Mouse (Mus musculus) kidney, embryonic 14.5 days (tissue): ENCODE data around the gene Rhbdl1. TPM values are rescaled to one million over a fixed set of nuclear protein-coding genes. Genes with fewer than 3 reads are reported as not detected.
A peak's percentile ranks its signal among the peaks of the same experiment; 100 is the strongest.

ENCODE experiments used
- ATAC-seq: fragments of 200-750 bp; cut with Nextera tagmentation; 2 replicates; pipeline ENCODE4 v1.8.0; 2017; ENCODE audit warnings: moderate number of reproducible peaks, mild to moderate bottlenecking, moderate TSS enrichment, moderate library complexity; ENCODE audit not compliant: low FRiP score, low TSS enrichment
- H3K27ac ChIP-seq: fragments of 300-500 bp; sonication (generic); 2 replicates; pipeline ENCODE4 v1.5.1; 2014; ENCODE audit warnings: low read depth, mild to moderate bottlenecking, low read length, moderate library complexity, mixed read lengths
- H3K27me3 ChIP-seq: fragments of 300-500 bp; sonication (generic); 2 replicates; pipeline ENCODE4 v1.6.1; 2014; ENCODE audit warnings: mild to moderate bottlenecking, low read length; ENCODE audit not compliant: control insufficient read depth, insufficient read depth
- H3K36me3 ChIP-seq: fragments of 300-500 bp; sonication (generic); 2 replicates; pipeline ENCODE4 v1.6.1; 2014; ENCODE audit warnings: low read length, mixed read lengths; ENCODE audit not compliant: control insufficient read depth, insufficient read depth
- H3K4me1 ChIP-seq: fragments of 300-500 bp; sonication (generic); 2 replicates; pipeline ENCODE4 v1.6.1; 2014; ENCODE audit warnings: low read length, mixed read lengths; ENCODE audit not compliant: control insufficient read depth, insufficient read depth
- H3K4me2 ChIP-seq: fragments of 300-500 bp; sonication (generic); replicated peaks from 2 replicates; pipeline ENCODE4 v1.6.1; 2014; ENCODE audit warnings: low read depth, mild to moderate bottlenecking, low read length
- H3K4me3 ChIP-seq: fragments of 300-500 bp; sonication (generic); 2 replicates; pipeline ENCODE4 v1.5.1; 2014; ENCODE audit warnings: mild to moderate bottlenecking, low read length
- H3K9ac ChIP-seq: fragments of 300-500 bp; sonication (generic); 2 replicates; pipeline ENCODE4 v1.6.1; 2014; ENCODE audit warnings: low read depth, mild to moderate bottlenecking, low read length, moderate library complexity
- H3K9me3 ChIP-seq: fragments of 300-500 bp; sonication (generic); 2 replicates; pipeline ENCODE4 v1.6.1; 2016; ENCODE audit warnings: low read length; ENCODE audit not compliant: control insufficient read depth
- WGBS: fragments of 180-500 bp; shearing (Covaris S2); extraction: QIAGEN DNeasy Blood & Tissue Kit; methylation state at CpG from one replicate; pipeline ENCODE4 v1.1.7; 2014; 5-methylcytosine and 5-hydroxymethylcytosine counted together
- polyA plus RNA-seq: library from polyadenylated mRNA; unstranded; fragments of >200 nt; fragmentation: Nextera tagmentation; extraction: Ambion mirVana; gene quantifications from 2 replicates; pipeline ENCODE4 v1.2.1, GENCODE M21; 2014

Gene Rhbdl1
- polyA plus RNA-seq, 1 experiment from 2014 or later: 2.0 TPM

DNA sequence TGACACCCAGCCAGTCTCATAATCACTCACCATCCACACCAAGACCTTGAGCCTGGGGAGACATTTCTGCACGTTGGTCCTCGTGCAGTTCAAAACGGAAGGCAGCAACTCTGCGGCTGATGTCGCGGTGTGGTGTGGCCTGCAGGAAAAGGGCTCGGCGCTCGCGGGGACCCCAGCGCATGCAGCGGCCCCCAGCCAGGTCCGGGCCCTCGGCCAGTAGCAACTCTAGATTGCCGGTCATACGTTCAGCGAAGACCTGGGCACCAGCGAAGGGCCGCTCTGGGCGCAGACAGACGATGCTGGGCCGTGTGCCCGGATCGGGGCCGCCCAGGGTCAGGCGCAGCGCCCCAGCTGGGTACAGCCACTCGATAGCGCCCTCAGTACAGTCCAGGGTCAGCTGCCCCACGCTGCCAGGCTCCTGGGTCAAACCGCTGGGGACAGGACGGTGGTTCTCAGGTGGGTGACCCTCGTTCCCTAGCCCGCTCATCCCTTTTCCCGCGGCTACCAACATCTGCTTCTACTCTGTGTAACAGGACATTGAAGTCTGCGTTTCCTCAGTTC, 40.8 kb downstream of the Rhbdl1 start:
- Histone ChIP-seq H3K4me1 (peaks cover 43% of the 10 kb centered on the region), H3K27me3 (no peaks in the 10 kb centered on the region), H3K4me3 (peak overlapping the region; percentile 85), H3K27ac (peak overlapping the region; percentile 47; the same call in 1 of the 2 replicates), H3K9ac (peak overlapping the region; percentile 78), H3K9me3 (no peaks in the 10 kb centered on the region), H3K4me2 (peak overlapping the region; percentile 99), H3K36me3 (peaks cover 6% of the 10 kb centered on the region)
- WGBS: under 1% methylated on average over 37 of the region's 37 CpGs
- ATAC-seq: 0 out of 2 replicates have a peak, but pooled peaks have one; percentile 0

GRCm38 (mm10) chr17:25795609-25796092, 41.4 kb downstream of the Rhbdl1 start, which contains the start of gene AC134908.4:
TSS of gene AC134908.4 (minus strand) at chr17:25795659.
- H3K36me3 ChIP-seq: peaks cover 6% of the 10 kb centered on the region
- H3K4me3 ChIP-seq: peak within 1 kb of the TSS; percentile 85
- peak within 1 kb of the TSS; percentile 78 for H3K9ac ChIP-seq
- ATAC-seq: peak; percentile 28; the same call in 1 of the 2 replicates
- no peaks in the 10 kb centered on the region for H3K9me3 ChIP-seq
- peaks cover 50% of the 10 kb centered on the region for H3K4me1 ChIP-seq
- WGBS: 6% methylated on average over 6 of the region's 6 CpGs
- peak within 1 kb of the TSS; percentile 99 for H3K4me2 ChIP-seq
- H3K27ac ChIP-seq: peak within 1 kb of the TSS; percentile 47; the same call in 1 of the 2 replicates
- no peaks in the 10 kb centered on the region for H3K27me3 ChIP-seq

DNA sequence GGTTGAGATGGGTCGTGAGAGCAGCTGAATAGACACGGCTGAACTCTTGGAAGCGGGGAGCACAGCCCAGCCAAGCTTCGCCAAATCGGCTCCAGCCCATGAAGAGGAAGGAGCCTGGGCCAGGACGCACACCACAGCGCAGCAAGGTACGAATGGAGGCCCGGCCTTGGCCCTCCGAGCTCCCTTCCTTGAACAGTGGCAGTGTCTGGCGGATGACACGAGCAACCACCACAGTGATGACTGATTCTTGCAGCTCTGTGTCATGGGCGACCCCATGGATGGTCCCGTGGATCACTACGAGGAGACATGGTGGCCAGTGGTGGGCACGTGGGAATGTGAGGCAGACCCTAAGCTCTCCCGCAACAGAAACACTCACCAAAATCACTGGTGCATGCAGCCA, 42.1 kb downstream of the Rhbdl1 start:
- H3K4me3 ChIP-seq: no peak overlapping the region; the same call in 1 of the 2 replicates
- H3K36me3 ChIP-seq: peaks cover 6% of the 10 kb centered on the region
- peaks cover 50% of the 10 kb centered on the region for H3K4me1 ChIP-seq
- H3K27ac ChIP-seq: peak overlapping the region; percentile 7; the same call in 1 of the 2 replicates
- no peaks in the 10 kb centered on the region for H3K27me3 ChIP-seq
- no peaks in the 10 kb centered on the region for H3K9me3 ChIP-seq
- no peak for ATAC-seq
- H3K4me2 ChIP-seq: peak overlapping the region; percentile 99
- WGBS: 74% methylated on average over 17 of the region's 17 CpGs
- 0 out of 2 replicates have a peak overlapping the region, but pooled peaks have one; percentile 78 for H3K9ac ChIP-seq

GRCm38 (mm10) chr17:25794197-25794596, 42.9 kb downstream of the Rhbdl1 start:
- no peak overlapping the region; the same call in 1 of the 2 replicates for H3K4me3 ChIP-seq

GRCm38 (mm10) chr17:25792615-25793014, 44.5 kb downstream of the Rhbdl1 start, which contains the start of gene Fam173a:
TSS of gene Fam173a (minus strand) at chr17:25792901.
- H3K4me3 ChIP-seq: peak within 1 kb of the TSS; percentile 89
- WGBS: under 1% methylated on average over 14 of the region's 14 CpGs
- no peaks in the 10 kb centered on the region for H3K9me3 ChIP-seq
- peak within 1 kb of the TSS; percentile 92 for H3K4me2 ChIP-seq
- peak within 1 kb of the TSS; percentile 99 for H3K27ac ChIP-seq
- peaks cover 50% of the 10 kb centered on the region for H3K4me1 ChIP-seq
- H3K27me3 ChIP-seq: no peaks in the 10 kb centered on the region
- H3K36me3 ChIP-seq: peaks cover 21% of the 10 kb centered on the region
- H3K9ac ChIP-seq: peak within 1 kb of the TSS; percentile 82
- ATAC-seq: peak; percentile 63

More at GRCm38 (mm10) chr17:25794197-25794596, 42.9 kb downstream of the Rhbdl1 start:
- H3K9ac ChIP-seq: no peak overlapping the region
- peaks cover 14% of the 10 kb centered on the region for H3K36me3 ChIP-seq
- H3K4me1 ChIP-seq: peaks cover 50% of the 10 kb centered on the region
- H3K4me2 ChIP-seq: no peak overlapping the region
- peak overlapping the region; percentile 37; the same call in 1 of the 2 replicates for H3K27ac ChIP-seq
- 81% methylated on average over 13 of the region's 13 CpGs for WGBS
- no peaks in the 10 kb centered on the region for H3K9me3 ChIP-seq
- no peak for ATAC-seq
- H3K27me3 ChIP-seq: no peaks in the 10 kb centered on the region

- WGBS: under 1% methylated on average over 45 of the region's 45 CpGs
Observed at GRCm38 (mm10) chr17:25791843-25792527, 45.1 kb downstream of the Rhbdl1 start.

GRCm38 (mm10) chr17:25791320-25791842, 45.7 kb downstream of the Rhbdl1 start:
- no peaks in the 10 kb centered on the region for H3K27me3 ChIP-seq
- H3K9ac ChIP-seq: peak overlapping the region; percentile 82
- WGBS: 30% methylated on average over 19 of the region's 19 CpGs
- H3K4me2 ChIP-seq: peak overlapping the region; percentile 92
- H3K4me3 ChIP-seq: peak overlapping the region; percentile 89
- H3K9me3 ChIP-seq: no peaks in the 10 kb centered on the region
- peak; percentile 26; the same call in 1 of the 2 replicates for ATAC-seq
- H3K27ac ChIP-seq: peak overlapping the region; percentile 99; the same call in 1 of the 2 replicates
- peaks cover 49% of the 10 kb centered on the region for H3K4me1 ChIP-seq
- H3K36me3 ChIP-seq: peaks cover 23% of the 10 kb centered on the region

More at GRCm38 (mm10) chr17:25791843-25792527, 45.1 kb downstream of the Rhbdl1 start:
- H3K27me3 ChIP-seq: no peaks in the 10 kb centered on the region
- ATAC-seq: peak; percentile 28
- peaks cover 23% of the 10 kb centered on the region for H3K36me3 ChIP-seq
- peak overlapping the region; percentile 82 for H3K9ac ChIP-seq
- H3K9me3 ChIP-seq: no peaks in the 10 kb centered on the region
- peaks cover 50% of the 10 kb centered on the region for H3K4me1 ChIP-seq
- peak overlapping the region; percentile 89 for H3K4me3 ChIP-seq
- peak overlapping the region; percentile 92 for H3K4me2 ChIP-seq
- H3K27ac ChIP-seq: peak overlapping the region; percentile 99

- H3K27ac ChIP-seq: no peak overlapping the region
- peaks cover 39% of the 10 kb centered on the region for H3K36me3 ChIP-seq
Observed at GRCm38 (mm10) chr17:25786781-25787504, 50.2 kb downstream of the Rhbdl1 start.

More at GRCm38 (mm10) chr17:25786781-25787504, 50.2 kb downstream of the Rhbdl1 start:
- no peak overlapping the region for H3K4me3 ChIP-seq
- no peak overlapping the region for H3K9ac ChIP-seq
- ATAC-seq: no peak
- WGBS: 92% methylated on average over 9 of the region's 9 CpGs
- peaks cover 22% of the 10 kb centered on the region for H3K4me1 ChIP-seq
- H3K4me2 ChIP-seq: no peak overlapping the region
- no peaks in the 10 kb centered on the region for H3K27me3 ChIP-seq
- H3K9me3 ChIP-seq: no peaks in the 10 kb centered on the region
